Mouse (Mus musculus): ENCODE data around the gene 1600014C10Rik. TPM values are rescaled to one million over a fixed set of nuclear protein-coding genes. Genes with fewer than 3 reads are reported as not detected.

Gene 1600014C10Rik
- polyA plus RNA-seq, 1 experiment: 22.1 TPM

GRCm38 (mm10) chr7:38161438-38161837, 21.6 kb upstream of the 1600014C10Rik start:
- Histone ChIP-seq H3K36me3 (replicated peaks; ENCODE audit: low read length) (no peaks in the 10 kb centered on the region), H3K27me3 (replicated peaks) (peaks cover 27% of the 10 kb centered on the region), H3K9me3 (peaks cover 3% of the 10 kb centered on the region; the same call in 1 of the 2 replicates), H3K4me3 (replicated peaks) (no peak overlapping the region), H3K4me1 (peaks cover 11% of the 10 kb centered on the region)
- TF ChIP-seq FLI1 (IDR thresholded peaks at IDR 0.05; ENCODE audit: low read length): no peak

- no peak overlapping the region for H3K4me3 ChIP-seq (replicated peaks)
- no peak for TF ChIP-seq GATA1 (IDR thresholded peaks at IDR 0.05; ENCODE audit: borderline replicate concordance, low read length)
- TF ChIP-seq FLI1 (IDR thresholded peaks at IDR 0.05; ENCODE audit: low read length): no peak
These were observed 19.5 kb upstream of the 1600014C10Rik start for GRCm38 (mm10) chr7:38163433-38164050.

DNA sequence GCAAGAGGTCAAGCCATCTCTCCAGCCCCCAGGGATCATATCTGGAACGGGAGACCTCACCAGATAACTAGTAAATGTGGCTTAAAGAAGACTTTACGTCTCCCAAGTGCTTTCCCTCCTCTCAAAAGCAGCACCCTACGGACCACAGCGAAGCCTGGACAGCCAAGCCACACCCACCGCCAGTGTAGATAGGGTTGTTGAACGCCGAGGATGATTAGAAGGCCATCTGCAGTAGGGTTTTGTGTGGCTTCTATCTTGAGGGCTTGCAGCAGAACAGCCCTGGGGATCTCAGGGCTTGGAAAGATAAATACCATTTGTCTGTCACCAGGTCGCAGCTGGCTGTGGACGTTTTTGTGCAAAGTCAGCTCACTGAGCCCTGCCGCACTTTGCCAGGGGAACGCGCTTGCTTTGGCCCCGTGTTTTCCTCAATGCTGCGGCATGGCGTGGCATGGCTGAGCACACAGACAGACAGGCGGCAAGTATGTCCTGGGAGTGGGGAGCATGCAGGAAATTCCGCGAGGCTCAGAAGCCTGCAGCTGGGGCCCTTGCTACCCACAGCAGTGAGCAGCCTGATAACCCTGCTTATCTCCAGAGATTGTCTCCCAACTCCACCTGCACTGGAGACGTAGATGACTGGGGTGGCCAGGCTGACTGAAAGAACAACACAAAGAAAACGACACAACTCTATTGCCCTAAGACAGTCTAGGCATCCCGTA, 15.9 kb upstream of the 1600014C10Rik start:
- peaks cover 19% of the 10 kb centered on the region for H3K27me3 ChIP-seq (replicated peaks)
- H3K4me3 ChIP-seq (replicated peaks): no peak overlapping the region
- TF ChIP-seq GATA1 (IDR thresholded peaks at IDR 0.05; ENCODE audit: borderline replicate concordance, low read length) (no peak), FLI1 (IDR thresholded peaks at IDR 0.05; ENCODE audit: low read length) (no peak)
- H3K4me1 ChIP-seq: peaks cover 11% of the 10 kb centered on the region
- H3K9me3 ChIP-seq: peaks cover 12% of the 10 kb centered on the region
- H3K36me3 ChIP-seq (replicated peaks; ENCODE audit: low read length): no peaks in the 10 kb centered on the region

More at GRCm38 (mm10) chr7:38163433-38164050, 19.5 kb upstream of the 1600014C10Rik start:
- peaks cover 3% of the 10 kb centered on the region; the same call in 1 of the 2 replicates for H3K9me3 ChIP-seq
- peaks cover 16% of the 10 kb centered on the region for H3K27me3 ChIP-seq (replicated peaks)
- H3K36me3 ChIP-seq (replicated peaks; ENCODE audit: low read length): no peaks in the 10 kb centered on the region
- peaks cover 11% of the 10 kb centered on the region for H3K4me1 ChIP-seq

GRCm38 (mm10) chr7:38167724-38168141, 15.3 kb upstream of the 1600014C10Rik start:
- TF ChIP-seq GATA1 (IDR thresholded peaks at IDR 0.05; ENCODE audit: borderline replicate concordance, low read length): no peak
- no peak for TF ChIP-seq FLI1 (IDR thresholded peaks at IDR 0.05; ENCODE audit: low read length)
- no peaks in the 10 kb centered on the region for H3K36me3 ChIP-seq (replicated peaks; ENCODE audit: low read length)
- peaks cover 15% of the 10 kb centered on the region for H3K27me3 ChIP-seq (replicated peaks)

DNA sequence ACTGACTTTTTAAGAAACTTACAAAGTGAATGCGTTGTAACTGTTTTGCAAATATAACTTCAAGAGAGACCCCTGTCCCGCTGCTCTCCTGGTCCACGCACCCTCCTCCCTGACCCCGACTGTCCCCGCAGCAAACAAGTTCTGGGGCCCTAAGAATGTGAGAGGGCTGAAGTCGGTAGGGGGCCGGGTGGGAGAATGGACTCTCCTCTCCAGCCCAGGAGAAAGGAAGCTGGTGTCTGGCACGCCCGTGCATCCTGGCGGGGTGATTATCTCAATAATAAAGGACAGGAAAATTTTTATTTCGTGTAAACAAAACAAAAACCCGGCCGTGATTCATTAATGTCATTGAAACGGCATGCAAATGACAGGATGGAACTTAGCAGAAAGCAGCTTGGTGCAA, 9.1 kb upstream of the 1600014C10Rik start:
- Histone ChIP-seq H3K4me1 (peaks cover 16% of the 10 kb centered on the region; the same call in 1 of the 2 replicates), H3K27me3 (replicated peaks) (peaks cover 5% of the 10 kb centered on the region), H3K36me3 (replicated peaks; ENCODE audit: low read length) (no peaks in the 10 kb centered on the region), H3K4me3 (replicated peaks) (no peak overlapping the region), H3K9me3 (peaks cover 17% of the 10 kb centered on the region)
- no peak for TF ChIP-seq GATA1 (IDR thresholded peaks at IDR 0.05; ENCODE audit: borderline replicate concordance, low read length)
- TF ChIP-seq FLI1 (IDR thresholded peaks at IDR 0.05; ENCODE audit: low read length): no peak

More at GRCm38 (mm10) chr7:38167724-38168141, 15.3 kb upstream of the 1600014C10Rik start:
- Histone ChIP-seq H3K9me3 (peaks cover 12% of the 10 kb centered on the region), H3K4me3 (replicated peaks) (no peak overlapping the region), H3K4me1 (peaks cover 11% of the 10 kb centered on the region)

DNA sequence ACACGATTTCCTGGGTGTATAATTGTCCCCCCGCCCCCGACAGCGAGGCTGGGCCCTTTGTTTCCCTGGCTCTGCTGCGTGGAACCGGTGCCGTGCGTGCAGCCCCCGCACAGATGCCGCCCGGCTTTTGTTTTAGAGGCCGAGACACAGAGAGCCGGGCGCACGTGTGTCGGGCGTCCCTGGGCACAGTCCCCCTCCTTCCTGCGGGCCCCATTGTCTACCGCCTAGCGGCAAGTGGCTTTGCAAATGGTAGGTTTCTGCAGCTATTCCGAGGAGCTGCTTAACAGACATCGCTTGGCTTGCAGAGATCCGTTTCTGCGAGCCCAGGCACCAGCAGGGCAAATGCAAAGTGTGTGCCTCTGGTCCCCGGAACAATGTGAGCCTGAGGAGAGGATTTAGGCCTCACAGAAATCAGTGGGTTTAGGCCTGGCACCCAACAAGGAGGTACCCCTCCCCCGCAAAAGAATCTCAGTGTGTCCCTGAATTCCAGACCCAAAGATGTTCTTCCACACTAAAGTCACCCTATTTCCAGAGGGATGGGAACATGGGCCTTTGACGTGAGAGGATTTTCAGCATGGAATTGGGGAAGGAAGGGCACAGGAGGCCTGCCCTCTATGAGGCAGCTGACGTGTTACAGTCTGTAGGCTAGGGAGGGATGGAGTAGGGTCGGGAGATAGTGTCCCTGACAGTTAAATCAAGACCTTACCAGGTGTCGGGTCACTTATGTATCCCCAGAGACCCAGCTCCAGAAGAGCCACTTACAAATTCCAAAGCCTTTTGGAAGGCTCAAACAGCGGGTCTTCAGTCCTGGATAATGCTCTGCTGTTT, 8.5 kb upstream of the 1600014C10Rik start:
- H3K4me3 ChIP-seq (replicated peaks): no peak overlapping the region
- H3K27me3 ChIP-seq (replicated peaks): peaks cover 5% of the 10 kb centered on the region
- peaks cover 16% of the 10 kb centered on the region; the same call in 1 of the 2 replicates for H3K4me1 ChIP-seq
- no peaks in the 10 kb centered on the region for H3K36me3 ChIP-seq (replicated peaks; ENCODE audit: low read length)
- peaks cover 17% of the 10 kb centered on the region for H3K9me3 ChIP-seq
- TF ChIP-seq FLI1 (IDR thresholded peaks at IDR 0.05; ENCODE audit: low read length) (no peak), GATA1 (IDR thresholded peaks at IDR 0.05; ENCODE audit: borderline replicate concordance, low read length) (no peak)

DNA sequence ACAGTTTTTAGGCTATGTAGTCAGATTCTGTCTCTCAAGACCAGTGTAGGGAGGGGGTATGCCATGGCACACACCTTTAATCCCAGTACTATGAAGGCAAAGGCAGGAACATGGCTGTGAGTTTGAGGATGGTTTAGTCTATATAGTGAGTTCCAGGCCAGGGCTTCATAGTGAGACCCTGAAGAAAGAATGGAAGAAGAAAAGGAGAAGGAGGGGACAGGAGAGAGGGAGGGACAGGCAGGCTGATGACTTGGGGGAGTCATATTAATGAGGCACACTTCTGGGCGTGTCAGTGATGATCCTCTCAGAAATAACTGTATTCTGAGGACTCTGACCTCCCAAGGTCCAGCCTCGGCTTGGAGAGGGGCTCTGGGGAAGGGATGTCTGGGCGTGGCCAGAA, 7.0 kb upstream of the 1600014C10Rik start:
- Histone ChIP-seq H3K9me3 (peaks cover 20% of the 10 kb centered on the region), H3K4me1 (peaks cover 16% of the 10 kb centered on the region; the same call in 1 of the 2 replicates), H3K4me3 (replicated peaks) (peak overlapping the region; percentile 2), H3K36me3 (replicated peaks; ENCODE audit: low read length) (no peaks in the 10 kb centered on the region), H3K27me3 (replicated peaks) (peaks cover 4% of the 10 kb centered on the region)
- TF ChIP-seq FLI1 (IDR thresholded peaks at IDR 0.05; ENCODE audit: low read length) (no peak), GATA1 (IDR thresholded peaks at IDR 0.05; ENCODE audit: borderline replicate concordance, low read length) (no peak)

GRCm38 (mm10) chr7:38179896-38180295, 3.1 kb upstream of the 1600014C10Rik start:
- peaks cover 33% of the 10 kb centered on the region for H3K9me3 ChIP-seq
- H3K4me3 ChIP-seq (replicated peaks): no peak overlapping the region
- no peaks in the 10 kb centered on the region for H3K36me3 ChIP-seq (replicated peaks; ENCODE audit: low read length)
- peaks cover 36% of the 10 kb centered on the region for H3K4me1 ChIP-seq
- peaks cover 3% of the 10 kb centered on the region for H3K27me3 ChIP-seq (replicated peaks)
- TF ChIP-seq GATA1 (IDR thresholded peaks at IDR 0.05; ENCODE audit: borderline replicate concordance, low read length) (no peak), FLI1 (IDR thresholded peaks at IDR 0.05; ENCODE audit: low read length) (no peak)

DNA sequence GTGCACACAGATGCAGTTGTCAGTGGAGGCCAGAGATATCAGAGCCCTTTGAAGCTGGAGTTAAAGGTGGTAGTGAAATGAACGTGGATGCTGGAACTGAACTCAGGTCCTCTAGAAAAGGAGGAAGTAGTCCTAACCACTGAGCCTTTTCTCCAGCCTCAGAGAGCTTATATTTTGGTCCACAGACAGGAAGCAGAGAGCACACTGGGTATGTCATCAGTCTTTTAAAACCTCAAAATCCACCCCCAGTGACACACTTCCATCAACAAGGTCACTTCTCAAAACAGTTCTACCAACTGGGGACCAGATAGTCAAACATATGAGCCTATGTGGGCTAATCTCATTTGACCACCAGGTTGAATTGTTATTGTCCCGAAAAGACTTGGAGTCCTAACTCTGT, 1.7 kb upstream of the 1600014C10Rik start:
- Histone ChIP-seq H3K4me3 (replicated peaks) (no peak overlapping the region), H3K36me3 (replicated peaks; ENCODE audit: low read length) (no peaks in the 10 kb centered on the region), H3K27me3 (replicated peaks) (peaks cover 3% of the 10 kb centered on the region), H3K4me1 (peaks cover 49% of the 10 kb centered on the region), H3K9me3 (peaks cover 34% of the 10 kb centered on the region)
- no peak for TF ChIP-seq FLI1 (IDR thresholded peaks at IDR 0.05; ENCODE audit: low read length)
- TF ChIP-seq GATA1 (IDR thresholded peaks at IDR 0.05; ENCODE audit: borderline replicate concordance, low read length): no peak
